Mouse (Mus musculus): ENCODE results near the gene Fgf16. TPM values are rescaled to one million over a fixed set of nuclear protein-coding genes. Genes with fewer than 3 reads are reported as not detected.

Gene Fgf16
- polyA plus RNA-seq (2012; rRNA removed), result 0.06 and 0.22 TPM in 2 replicates

DNA sequence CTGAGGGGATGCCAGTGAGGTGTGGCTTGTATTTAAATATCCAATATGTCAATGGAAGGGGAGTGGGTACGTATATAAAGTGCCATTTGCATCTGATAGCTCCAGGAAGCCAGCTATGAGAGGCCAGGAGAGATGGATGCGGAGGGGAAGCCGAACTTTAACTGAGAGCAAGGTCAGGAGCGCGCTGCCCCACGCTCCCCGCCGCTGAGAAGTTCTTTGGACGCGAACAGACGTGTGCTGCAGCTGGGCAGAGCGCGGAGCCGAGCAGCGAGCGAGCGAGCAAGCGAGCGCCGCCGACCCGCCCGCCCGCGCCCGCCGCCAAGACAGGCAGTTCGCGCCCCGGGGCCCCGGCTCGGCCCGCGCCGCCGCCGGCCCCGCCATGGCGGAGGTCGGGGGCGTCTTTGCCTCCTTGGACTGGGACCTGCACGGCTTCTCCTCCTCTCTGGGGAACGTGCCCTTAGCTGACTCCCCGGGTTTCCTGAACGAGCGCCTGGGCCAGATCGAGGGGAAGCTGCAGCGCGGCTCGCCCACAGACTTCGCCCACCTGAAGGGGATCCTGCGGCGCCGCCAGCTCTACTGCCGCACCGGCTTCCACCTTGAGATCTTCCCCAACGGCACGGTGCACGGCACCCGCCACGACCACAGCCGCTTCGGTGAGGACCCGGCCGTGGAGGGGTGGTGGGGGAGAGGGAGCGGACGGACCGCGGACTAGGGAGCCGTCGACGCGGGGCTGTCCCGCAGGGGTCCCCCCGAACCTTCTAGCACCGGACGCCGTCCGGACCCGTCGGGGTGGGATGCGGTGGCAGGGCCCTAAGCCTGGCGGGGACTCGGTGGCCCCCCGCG is at the start of gene Fgf16:
Gene Fgf16 (plus strand): TSS at position 118 of the 843 bp plus-strand sequence.
- no peak for DNase-seq (ENCODE audit: low read depth)

DNA sequence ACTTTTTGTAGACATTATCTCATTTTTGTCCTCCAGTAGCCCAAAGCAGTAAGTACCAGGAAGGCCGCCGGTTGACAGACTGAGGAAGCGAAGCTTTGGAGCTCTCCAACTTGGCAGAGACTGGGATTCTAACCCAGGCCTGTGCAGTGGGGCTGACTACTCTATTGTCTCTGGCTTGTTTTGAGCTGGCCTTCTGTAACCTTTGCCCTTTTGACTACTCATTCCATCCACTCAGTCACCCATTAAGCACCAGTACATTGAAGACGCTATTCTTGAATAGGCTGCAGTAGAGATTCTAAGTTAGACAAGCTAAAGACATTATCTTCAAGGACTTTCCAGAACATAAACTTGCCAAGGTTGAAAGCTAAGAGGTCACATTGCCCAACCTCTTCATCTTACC is 49.3 kb upstream of the Fgf16 start:
- no peak for DNase-seq (ENCODE audit: low read depth)

- DNase-seq (ENCODE audit: low read depth), result no peak
These were observed 48.2 kb upstream of the Fgf16 start for GRCm38 (mm10) chrX:105715789-105716321.

GRCm38 (mm10) chrX:105718388-105718787 is 45.7 kb upstream of the Fgf16 start:
- DNase-seq (ENCODE audit: low read depth), result no peak

GRCm38 (mm10) chrX:105718943-105719342 is 45.1 kb upstream of the Fgf16 start:
- DNase-seq (ENCODE audit: low read depth), result no peak

- no peak for DNase-seq (ENCODE audit: low read depth)
These were observed 39.9 kb upstream of the Fgf16 start for GRCm38 (mm10) chrX:105724174-105724573.

- DNase-seq (ENCODE audit: low read depth), result no peak
These were observed 1.1 kb upstream of the Fgf16 start for GRCm38 (mm10) chrX:105762847-105763527.

DNA sequence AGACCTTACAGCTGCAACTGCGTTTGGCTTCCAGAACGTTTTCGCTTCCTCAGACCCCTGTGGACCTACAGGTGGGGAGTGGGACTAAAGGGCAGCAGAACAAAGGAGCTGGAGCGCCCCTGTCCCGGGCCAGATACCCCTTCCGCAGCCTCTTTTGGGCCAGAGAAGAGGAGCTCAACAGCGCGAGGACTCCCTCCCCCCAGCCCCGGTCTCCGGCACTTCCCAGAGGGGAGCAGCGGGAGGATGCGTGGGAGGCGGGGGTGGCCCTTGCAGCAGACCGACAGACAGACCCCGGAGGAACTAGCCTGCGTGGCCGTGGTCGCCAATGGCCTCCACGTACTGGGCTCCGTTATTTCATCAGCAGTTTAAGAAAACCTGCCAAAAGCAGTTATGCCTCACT is 467 bp upstream of the Fgf16 start:
- DNase-seq (ENCODE audit: low read depth), result no peak

- DNase-seq (ENCODE audit: low read depth), result no peak
These were observed 1.1 kb downstream of the Fgf16 start for GRCm38 (mm10) chrX:105765005-105765706.

GRCm38 (mm10) chrX:105766013-105766412 is 1.9 kb downstream of the Fgf16 start:
- no peak for DNase-seq (ENCODE audit: low read depth)

DNA sequence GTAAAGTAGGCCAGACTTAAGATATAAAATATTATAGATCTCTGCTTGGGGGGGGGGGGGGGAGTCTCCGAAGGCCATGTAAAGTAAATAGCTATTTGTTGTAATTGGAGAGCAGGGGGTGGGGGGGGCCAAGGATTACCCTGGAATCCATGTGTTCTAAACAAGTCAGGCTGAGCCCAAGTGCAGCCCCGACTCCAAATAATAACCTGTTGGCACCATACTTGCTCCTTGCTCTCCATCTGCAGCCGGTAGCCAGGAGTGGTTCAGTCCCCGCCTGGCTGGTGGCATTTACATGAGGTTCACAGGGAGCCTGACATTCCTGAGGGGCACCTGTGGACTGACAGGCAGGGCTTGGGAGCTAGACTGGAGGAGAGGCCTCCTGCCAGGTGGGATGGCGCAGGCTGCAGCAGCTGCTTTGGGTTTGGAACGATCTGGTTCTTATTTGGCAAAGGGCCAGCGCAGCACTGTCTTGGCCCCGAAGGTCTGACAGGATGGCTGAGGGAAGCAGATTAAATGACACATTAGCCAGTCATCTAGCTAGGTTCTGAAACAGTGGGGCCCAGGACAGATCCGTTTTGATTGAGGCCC is 3.2 kb downstream of the Fgf16 start:
- DNase-seq (ENCODE audit: low read depth), result no peak

GRCm38 (mm10) chrX:105767932-105768331 is 3.9 kb downstream of the Fgf16 start:
- no peak for DNase-seq (ENCODE audit: low read depth)

GRCm38 (mm10) chrX:105773281-105773680 is 9.2 kb downstream of the Fgf16 start:
- no peak for DNase-seq (ENCODE audit: low read depth)

- DNase-seq (ENCODE audit: low read depth), result no peak
These were observed 30.8 kb downstream of the Fgf16 start for GRCm38 (mm10) chrX:105794806-105795403.

DNA sequence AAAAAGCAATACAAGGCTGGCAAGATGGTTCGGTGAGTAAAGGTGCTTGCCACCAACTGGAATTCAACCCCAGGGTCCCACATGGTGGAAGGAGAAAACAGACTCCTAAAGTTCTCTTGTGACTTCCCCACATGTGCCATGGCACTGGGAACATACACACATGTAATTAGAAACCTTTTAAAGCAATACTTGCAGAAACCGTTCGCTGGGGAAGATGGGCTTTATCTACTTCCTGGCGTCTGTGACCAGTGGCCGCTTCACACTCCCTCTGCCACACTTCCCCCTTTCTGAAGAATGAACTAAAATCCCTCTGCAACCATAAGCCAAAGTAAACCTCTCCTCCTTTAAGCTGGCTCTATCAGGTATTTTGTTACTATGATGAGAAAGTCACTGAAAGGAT is 60.4 kb downstream of the Fgf16 start:
- DNase-seq (ENCODE audit: low read depth), result no peak

Other genes with a start within 250 kb of the Fgf16 start
- gene Atrx, start 165.1 kb downstream of the Fgf16 start, polyA plus RNA-seq (2012; rRNA removed), result 28.5 and 36.7 TPM in 2 replicates
- 12.2 and 15.4 TPM in 2 replicates for gene Magt1, start 247.6 kb downstream of the Fgf16 start, polyA plus RNA-seq (2012; rRNA removed)